Mouse (Mus musculus) hindbrain, embryonic 15.5 days (tissue): ENCODE measurements around the gene B3gnt2. TPM values are rescaled to one million over a fixed set of nuclear protein-coding genes. Genes with fewer than 3 reads are reported as not detected.
A peak's percentile ranks its signal among the peaks of the same experiment; 100 is the strongest.

Experiments used
- ATAC-seq: fragments of 200-750 bp; cut with Nextera tagmentation; 2 replicates; pipeline ENCODE4 v1.8.0; 2017; ENCODE audit warnings: low read depth, moderate number of reproducible peaks, moderate TSS enrichment; ENCODE audit not compliant: low FRiP score
- H3K27ac ChIP-seq: fragments of 300-500 bp; sonication (generic); replicated peaks from 2 replicates; pipeline ENCODE4 v1.5.1; 2015; ENCODE audit warnings: mild to moderate bottlenecking, inconsistent platforms
- H3K27me3 ChIP-seq: fragments of 300-500 bp; sonication (generic); 2 replicates; pipeline ENCODE4 v1.6.1; 2015; ENCODE audit warnings: control low read depth, inconsistent platforms
- H3K36me3 ChIP-seq: fragments of 300-500 bp; sonication (generic); 2 replicates; pipeline ENCODE4 v1.6.1; 2015; ENCODE audit warnings: control low read depth, inconsistent platforms
- H3K4me1 ChIP-seq: fragments of 300-500 bp; sonication (generic); replicated peaks from 2 replicates; pipeline ENCODE4 v1.6.1; 2015; ENCODE audit warnings: control low read depth, inconsistent platforms
- H3K4me2 ChIP-seq: fragments of 300-500 bp; sonication (generic); 2 replicates; pipeline ENCODE4 v1.6.1; 2015; ENCODE audit warnings: moderate library complexity, mild to moderate bottlenecking, inconsistent platforms
- H3K4me3 ChIP-seq: fragments of 300-500 bp; sonication (generic); 2 replicates; pipeline ENCODE4 v1.5.1; 2015; ENCODE audit warnings: mild to moderate bottlenecking, inconsistent platforms
- H3K9ac ChIP-seq: fragments of 300-500 bp; sonication (generic); 2 replicates; pipeline ENCODE4 v1.6.1; 2015; ENCODE audit warnings: inconsistent platforms
- H3K9me3 ChIP-seq: fragments of 300-500 bp; sonication (generic); 2 replicates; pipeline ENCODE4 v1.6.1; 2016; ENCODE audit warnings: control low read depth, inconsistent platforms
- WGBS: fragments of 180-500 bp; shearing (Covaris S2); methylation state at CpG from one replicate; pipeline ENCODE4 v1.1.7; 2015; 5-methylcytosine and 5-hydroxymethylcytosine counted together
- polyA plus RNA-seq: library from polyadenylated mRNA; unstranded; fragments of >200 nt; fragmentation: Nextera tagmentation; extraction: Ambion mirVana; gene quantifications from 2 replicates; pipeline ENCODE4 v1.2.1, GENCODE M21; 2015

Gene B3gnt2
- polyA plus RNA-seq, 1 experiment from 2014 or later = 3.0 TPM

GRCm38 (mm10) chr11:22885350-22885749 is 24.6 kb upstream of the B3gnt2 start:
- H3K9me3 ChIP-seq = no peaks in the 10 kb centered on the region
- H3K4me2 ChIP-seq = no peak overlapping the region
- ATAC-seq = no peak
- H3K4me1 ChIP-seq = no peaks in the 10 kb centered on the region
- no peak overlapping the region for H3K9ac ChIP-seq
- H3K36me3 ChIP-seq = no peaks in the 10 kb centered on the region
- no peak overlapping the region for H3K4me3 ChIP-seq
- H3K27ac ChIP-seq = no peak overlapping the region
- 90% methylated on average over 1 of the region's 1 CpGs for WGBS
- no peaks in the 10 kb centered on the region for H3K27me3 ChIP-seq

GRCm38 (mm10) chr11:22883676-22884075 is 22.9 kb upstream of the B3gnt2 start:
- Histone ChIP-seq H3K4me3 (no peak overlapping the region), H3K27me3 (no peaks in the 10 kb centered on the region), H3K9ac (no peak overlapping the region), H3K4me2 (no peak overlapping the region), H3K27ac (no peak overlapping the region), H3K4me1 (no peaks in the 10 kb centered on the region), H3K36me3 (no peaks in the 10 kb centered on the region), H3K9me3 (no peaks in the 10 kb centered on the region)
- 95% methylated on average over 2 of the region's 2 CpGs for WGBS
- no peak for ATAC-seq

- no peak overlapping the region for H3K4me3 ChIP-seq
- H3K27ac ChIP-seq = no peak overlapping the region
- no peaks in the 10 kb centered on the region for H3K9me3 ChIP-seq
- no peak for ATAC-seq
- H3K4me1 ChIP-seq = no peaks in the 10 kb centered on the region
- H3K36me3 ChIP-seq = no peaks in the 10 kb centered on the region
- H3K9ac ChIP-seq = no peak overlapping the region
- no peak overlapping the region for H3K4me2 ChIP-seq
- no peaks in the 10 kb centered on the region for H3K27me3 ChIP-seq
These were observed 22.2 kb upstream of the B3gnt2 start for GRCm38 (mm10) chr11:22882926-22883325.

- ATAC-seq = no peak
- Histone ChIP-seq H3K27me3 (no peaks in the 10 kb centered on the region), H3K9ac (no peak overlapping the region), H3K4me2 (no peak overlapping the region), H3K4me1 (no peaks in the 10 kb centered on the region), H3K4me3 (no peak overlapping the region), H3K9me3 (no peaks in the 10 kb centered on the region), H3K36me3 (no peaks in the 10 kb centered on the region), H3K27ac (no peak overlapping the region)
- WGBS = 70% methylated on average over 3 of the region's 3 CpGs
These were observed 19.8 kb upstream of the B3gnt2 start for GRCm38 (mm10) chr11:22880383-22881172.

GRCm38 (mm10) chr11:22879645-22880044 is 18.9 kb upstream of the B3gnt2 start:
- no peak overlapping the region for H3K4me3 ChIP-seq
- WGBS = 89% methylated on average over 4 of the region's 4 CpGs

DNA sequence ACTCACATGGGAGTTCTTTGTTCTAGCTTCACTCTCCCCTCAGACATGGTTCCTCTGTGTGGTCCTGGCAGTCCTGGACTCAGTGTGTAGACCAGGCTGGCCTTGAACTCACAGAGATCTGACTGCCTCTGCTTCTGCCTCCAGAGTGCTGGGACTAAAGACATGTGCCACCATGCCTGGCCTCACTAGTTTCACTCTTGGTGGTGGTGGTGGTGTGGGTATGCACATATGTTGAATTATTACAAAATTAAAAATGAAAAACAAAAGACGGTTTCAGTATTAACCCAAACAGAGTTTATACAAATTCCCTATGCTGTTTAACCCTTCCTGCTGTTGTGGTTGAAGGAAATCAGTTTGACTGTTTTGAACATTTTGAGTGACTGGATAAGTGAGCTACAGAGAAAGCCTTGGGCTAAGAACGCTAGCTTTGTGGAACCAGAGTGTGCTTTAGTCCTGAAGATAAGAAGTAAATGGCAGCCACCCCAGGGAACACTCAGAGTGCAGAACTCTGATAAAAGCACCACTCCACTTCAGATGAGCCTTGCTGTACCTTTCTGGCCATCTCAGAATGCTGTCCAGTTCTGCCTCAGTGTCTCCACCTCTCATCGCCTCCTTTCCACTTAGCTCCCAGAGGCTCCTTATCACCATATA is 16.0 kb upstream of the B3gnt2 start:
- WGBS = 87% methylated on average over 3 of the region's 3 CpGs
- no peak for ATAC-seq
- H3K36me3 ChIP-seq = no peaks in the 10 kb centered on the region

More at GRCm38 (mm10) chr11:22879645-22880044, 18.9 kb upstream of the B3gnt2 start:
- no peak overlapping the region for H3K4me2 ChIP-seq
- peaks cover 8% of the 10 kb centered on the region for H3K4me1 ChIP-seq
- H3K9ac ChIP-seq = no peak overlapping the region
- H3K36me3 ChIP-seq = no peaks in the 10 kb centered on the region
- no peak overlapping the region for H3K27ac ChIP-seq
- H3K9me3 ChIP-seq = no peaks in the 10 kb centered on the region
- no peak for ATAC-seq
- no peaks in the 10 kb centered on the region for H3K27me3 ChIP-seq

DNA sequence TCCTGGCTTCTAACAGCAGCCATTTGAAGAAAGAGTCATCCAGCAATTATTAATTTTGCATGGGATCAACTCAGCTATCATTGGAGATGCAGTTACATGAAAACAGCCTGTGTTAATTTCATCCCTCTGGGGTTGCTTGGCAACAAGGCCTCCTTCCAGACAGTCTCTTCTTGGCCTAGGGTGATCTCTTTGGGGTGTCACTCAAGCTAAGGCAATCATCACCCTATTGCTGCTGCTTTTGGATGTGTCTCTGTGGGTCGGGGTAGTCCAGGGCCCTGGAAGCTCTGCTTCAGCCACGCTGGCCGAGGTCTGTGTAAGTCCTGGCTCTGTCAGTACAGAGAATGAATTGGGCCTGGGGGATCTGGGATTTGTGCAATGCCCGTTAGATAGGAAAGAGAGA is 14.5 kb upstream of the B3gnt2 start:
- Histone ChIP-seq H3K27me3 (no peaks in the 10 kb centered on the region), H3K4me2 (no peak overlapping the region), H3K4me3 (no peak overlapping the region), H3K27ac (peak overlapping the region; percentile 68), H3K36me3 (no peaks in the 10 kb centered on the region), H3K4me1 (peaks cover 18% of the 10 kb centered on the region), H3K9me3 (no peaks in the 10 kb centered on the region), H3K9ac (0 out of 2 replicates have a peak overlapping the region, but pooled peaks have one; percentile 16)
- 45% methylated on average over 4 of the region's 4 CpGs for WGBS
- peak; percentile 69 for ATAC-seq

More for the DNA sequence above, 16.0 kb upstream of the B3gnt2 start:
- Histone ChIP-seq H3K4me1 (peaks cover 18% of the 10 kb centered on the region), H3K4me3 (no peak overlapping the region), H3K4me2 (no peak overlapping the region), H3K27ac (no peak overlapping the region), H3K9ac (no peak overlapping the region), H3K9me3 (no peaks in the 10 kb centered on the region), H3K27me3 (no peaks in the 10 kb centered on the region)

DNA sequence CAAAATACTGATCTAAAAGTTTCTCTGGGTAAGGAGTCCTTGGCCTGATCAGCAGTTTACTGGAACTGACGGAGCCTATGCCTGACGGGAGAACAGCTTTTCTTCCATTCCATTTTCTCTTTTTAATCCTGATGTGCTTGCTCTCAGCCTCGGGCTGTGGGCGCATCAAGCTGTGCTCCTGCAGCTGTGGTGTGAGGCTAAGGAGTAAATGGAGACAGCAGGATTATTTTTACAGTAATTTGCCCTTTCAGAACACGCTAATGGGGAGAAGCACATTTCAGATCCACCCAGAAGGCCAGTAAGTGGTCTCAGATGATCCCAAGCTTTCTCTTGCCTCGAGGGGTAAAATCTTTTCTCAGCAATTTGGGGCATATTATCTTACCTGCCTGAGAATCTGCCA is 14.0 kb upstream of the B3gnt2 start:
- no peaks in the 10 kb centered on the region for H3K36me3 ChIP-seq
- peaks cover 18% of the 10 kb centered on the region for H3K4me1 ChIP-seq
- no peak overlapping the region for H3K9ac ChIP-seq
- H3K27me3 ChIP-seq = no peaks in the 10 kb centered on the region
- no peak overlapping the region for H3K4me2 ChIP-seq
- peak overlapping the region; percentile 68 for H3K27ac ChIP-seq
- 45% methylated on average over 6 of the region's 6 CpGs for WGBS
- H3K4me3 ChIP-seq = no peak overlapping the region
- no peaks in the 10 kb centered on the region for H3K9me3 ChIP-seq
- ATAC-seq = 0 out of 2 replicates have a peak, but pooled peaks have one; percentile 44

DNA sequence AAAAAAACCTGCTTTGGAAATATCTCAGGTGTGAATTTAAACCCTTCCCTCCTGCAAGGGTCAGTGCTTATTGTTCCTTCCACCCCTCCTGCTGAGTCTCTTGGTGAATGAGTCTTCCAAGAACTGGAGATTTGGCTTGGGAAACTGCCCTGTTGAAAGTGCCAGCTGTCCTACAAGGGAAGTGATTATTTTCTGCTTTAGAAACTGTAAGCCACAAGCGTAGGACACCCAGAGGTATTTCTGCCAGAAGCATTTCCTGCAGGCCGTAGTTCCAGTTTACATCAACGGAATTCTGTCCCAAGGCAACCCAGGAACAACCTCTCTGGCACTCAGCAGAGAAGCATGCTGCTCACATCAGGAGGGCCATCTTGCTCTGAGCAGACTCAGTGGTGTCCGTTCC is 12.6 kb upstream of the B3gnt2 start:
- Histone ChIP-seq H3K4me3 (no peak overlapping the region), H3K4me2 (no peak overlapping the region), H3K9ac (no peak overlapping the region), H3K4me1 (peaks cover 18% of the 10 kb centered on the region), H3K9me3 (no peaks in the 10 kb centered on the region), H3K27me3 (no peaks in the 10 kb centered on the region), H3K36me3 (no peaks in the 10 kb centered on the region), H3K27ac (no peak overlapping the region)
- 39% methylated on average over 4 of the region's 4 CpGs for WGBS
- no peak for ATAC-seq

DNA sequence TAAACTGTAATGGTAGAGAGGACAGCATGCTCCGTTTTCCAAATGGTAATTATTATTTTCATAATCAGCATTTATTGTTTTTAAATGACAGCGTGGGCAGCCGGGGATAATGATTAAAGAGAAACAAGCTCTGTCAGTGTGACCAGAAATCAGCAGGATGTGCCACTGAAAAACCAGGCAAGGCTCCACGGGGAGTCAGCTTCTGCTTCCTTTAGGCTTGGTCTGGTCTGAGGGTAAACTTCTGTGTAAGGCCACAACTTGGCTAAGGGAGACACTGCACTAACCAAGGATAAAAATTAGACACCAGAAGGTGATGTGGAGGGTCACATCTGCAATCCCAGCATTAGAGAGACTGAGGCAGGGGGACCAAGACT is 11.5 kb upstream of the B3gnt2 start:
- no peaks in the 10 kb centered on the region for H3K36me3 ChIP-seq
- H3K27ac ChIP-seq = 0 out of 2 replicates have a peak overlapping the region, but pooled peaks have one; percentile 1
- H3K9me3 ChIP-seq = no peaks in the 10 kb centered on the region
- H3K9ac ChIP-seq = no peak overlapping the region
- no peak overlapping the region for H3K4me2 ChIP-seq
- no peak overlapping the region for H3K4me3 ChIP-seq
- H3K4me1 ChIP-seq = peaks cover 18% of the 10 kb centered on the region
- ATAC-seq = no peak
- no peaks in the 10 kb centered on the region for H3K27me3 ChIP-seq
- 52% methylated on average over 4 of the region's 4 CpGs for WGBS

- H3K9me3 ChIP-seq = no peaks in the 10 kb centered on the region
- WGBS = 71% methylated on average over 7 of the region's 7 CpGs
- no peaks in the 10 kb centered on the region for H3K27me3 ChIP-seq
- H3K4me1 ChIP-seq = peaks cover 18% of the 10 kb centered on the region
- H3K4me3 ChIP-seq = no peak overlapping the region
- H3K9ac ChIP-seq = no peak overlapping the region
- 0 out of 2 replicates have a peak overlapping the region, but pooled peaks have one; percentile 1 for H3K27ac ChIP-seq
- ATAC-seq = no peak
- no peaks in the 10 kb centered on the region for H3K36me3 ChIP-seq
- no peak overlapping the region for H3K4me2 ChIP-seq
These were observed 11.0 kb upstream of the B3gnt2 start for GRCm38 (mm10) chr11:22871628-22872306.

- Histone ChIP-seq H3K4me1 (peaks cover 8% of the 10 kb centered on the region; the same call in 1 of the 2 replicates), H3K9ac (no peak overlapping the region), H3K4me2 (no peak overlapping the region), H3K27me3 (peaks cover 3% of the 10 kb centered on the region; the same call in 1 of the 2 replicates), H3K27ac (no peak overlapping the region), H3K4me3 (no peak overlapping the region), H3K9me3 (no peaks in the 10 kb centered on the region), H3K36me3 (no peaks in the 10 kb centered on the region)
- 86% methylated on average over 8 of the region's 8 CpGs for WGBS
- no peak for ATAC-seq
These were observed 7.8 kb upstream of the B3gnt2 start for GRCm38 (mm10) chr11:22868582-22868981.
